Mouse (Mus musculus) megakaryocyte, embryonic 14.5 days (primary cell): ENCODE measurements at regions not wholly inside any gene's neighbourhood (a gene's known extent, or its start where the extent isn't known, plus 50 kb on each side); places are given as distances from the start of the nearest gene placed in this dataset.

ENCODE experiments used
- H3K27me3 ChIP-seq: replicated peaks from 2 replicates; pipeline ENCODE3; 2012; ENCODE audit warnings: inconsistent platforms
- H3K36me3 ChIP-seq: replicated peaks from 2 replicates; pipeline ENCODE3; 2012; ENCODE audit warnings: low read length, inconsistent platforms, mixed read lengths
- H3K4me1 ChIP-seq: 2 replicates; pipeline ENCODE4 v1.6.1; 2012; ENCODE audit warnings: inconsistent platforms
- H3K4me3 ChIP-seq: replicated peaks from 2 replicates; pipeline ENCODE3; 2012; ENCODE audit warnings: moderate library complexity, mild to moderate bottlenecking, inconsistent platforms
- H3K9me3 ChIP-seq: 2 replicates; pipeline ENCODE4 v1.6.1; 2012; ENCODE audit warnings: inconsistent platforms
- FLI1 ChIP-seq: IDR thresholded peaks from 2 replicates; pipeline ENCODE4 v1.6.1; 2012; ENCODE audit warnings: low read length, inconsistent platforms, mixed read lengths
- GATA1 ChIP-seq: IDR thresholded peaks from 3 replicates; pipeline ENCODE4 v1.6.1; 2012; ENCODE audit warnings: mixed read lengths, low read length, inconsistent platforms, borderline replicate concordance

GRCm38 (mm10) chr6:31995977-31996376 lies 54.1 kb upstream of the 1700012A03Rik start:
- no peak overlapping the region for H3K4me3 ChIP-seq
- H3K4me1 ChIP-seq: no peaks in the 10 kb centered on the region
- peaks cover 2% of the 10 kb centered on the region for H3K27me3 ChIP-seq
- no peak for TF ChIP-seq FLI1
- TF ChIP-seq GATA1: no peak
- H3K36me3 ChIP-seq: no peaks in the 10 kb centered on the region
- no peaks in the 10 kb centered on the region for H3K9me3 ChIP-seq

GRCm38 (mm10) chr6:31995249-31995648 lies 54.8 kb upstream of the 1700012A03Rik start:
- Histone ChIP-seq H3K4me3 (no peak overlapping the region), H3K36me3 (no peaks in the 10 kb centered on the region), H3K4me1 (no peaks in the 10 kb centered on the region), H3K27me3 (peaks cover 2% of the 10 kb centered on the region), H3K9me3 (no peaks in the 10 kb centered on the region)
- TF ChIP-seq FLI1 (no peak), GATA1 (no peak)

GRCm38 (mm10) chr6:31985698-31986097 lies 64.3 kb upstream of the 1700012A03Rik start:
- H3K4me1 ChIP-seq: no peaks in the 10 kb centered on the region
- H3K27me3 ChIP-seq: peaks cover 2% of the 10 kb centered on the region
- TF ChIP-seq FLI1 (no peak), GATA1 (no peak)
- no peaks in the 10 kb centered on the region for H3K36me3 ChIP-seq
- H3K4me3 ChIP-seq: no peak overlapping the region
- H3K9me3 ChIP-seq: 0 out of 2 replicates have a peak, but pooled peaks cover 5% of the 10 kb centered on the region

GRCm38 (mm10) chr6:31976705-31977104 lies 73.3 kb upstream of the 1700012A03Rik start:
- TF ChIP-seq GATA1 (no peak), FLI1 (no peak)
- Histone ChIP-seq H3K4me1 (no peaks in the 10 kb centered on the region), H3K27me3 (peaks cover 4% of the 10 kb centered on the region), H3K4me3 (no peak overlapping the region), H3K36me3 (no peaks in the 10 kb centered on the region), H3K9me3 (peaks cover 6% of the 10 kb centered on the region)

- Histone ChIP-seq H3K27me3 (peaks cover 14% of the 10 kb centered on the region), H3K4me3 (no peak overlapping the region), H3K4me1 (0 out of 2 replicates have a peak, but pooled peaks cover 2% of the 10 kb centered on the region), H3K36me3 (no peaks in the 10 kb centered on the region), H3K9me3 (peaks cover 7% of the 10 kb centered on the region; the same call in 1 of the 2 replicates)
- TF ChIP-seq GATA1 (no peak), FLI1 (no peak)
These were observed 102.0 kb upstream of the 1700012A03Rik start for GRCm38 (mm10) chr6:31948063-31948481.

GRCm38 (mm10) chr6:31946572-31946971 lies 103.5 kb upstream of the 1700012A03Rik start:
- TF ChIP-seq GATA1 (no peak), FLI1 (no peak)
- Histone ChIP-seq H3K9me3 (peaks cover 7% of the 10 kb centered on the region; the same call in 1 of the 2 replicates), H3K27me3 (peaks cover 14% of the 10 kb centered on the region), H3K4me1 (0 out of 2 replicates have a peak, but pooled peaks cover 2% of the 10 kb centered on the region), H3K36me3 (no peaks in the 10 kb centered on the region), H3K4me3 (no peak overlapping the region)

GRCm38 (mm10) chr6:31945347-31945746 lies 104.7 kb upstream of the 1700012A03Rik start:
- H3K27me3 ChIP-seq: peaks cover 18% of the 10 kb centered on the region
- H3K4me3 ChIP-seq: no peak overlapping the region
- 0 out of 2 replicates have a peak, but pooled peaks cover 2% of the 10 kb centered on the region for H3K4me1 ChIP-seq
- no peak for TF ChIP-seq GATA1
- no peak for TF ChIP-seq FLI1
- no peaks in the 10 kb centered on the region for H3K36me3 ChIP-seq
- peaks cover 7% of the 10 kb centered on the region; the same call in 1 of the 2 replicates for H3K9me3 ChIP-seq

- TF ChIP-seq FLI1 (no peak), GATA1 (no peak)
- no peaks in the 10 kb centered on the region for H3K36me3 ChIP-seq
- peaks cover 19% of the 10 kb centered on the region for H3K27me3 ChIP-seq
- 0 out of 2 replicates have a peak, but pooled peaks cover 2% of the 10 kb centered on the region for H3K4me1 ChIP-seq
- H3K9me3 ChIP-seq: peaks cover 7% of the 10 kb centered on the region; the same call in 1 of the 2 replicates
- no peak overlapping the region for H3K4me3 ChIP-seq
These were observed 105.5 kb upstream of the 1700012A03Rik start for GRCm38 (mm10) chr6:31944546-31944945.

GRCm38 (mm10) chr6:31942696-31943095 lies 107.3 kb upstream of the 1700012A03Rik start:
- Histone ChIP-seq H3K27me3 (peaks cover 21% of the 10 kb centered on the region), H3K36me3 (no peaks in the 10 kb centered on the region), H3K4me3 (no peak overlapping the region), H3K9me3 (no peaks in the 10 kb centered on the region), H3K4me1 (peaks cover 11% of the 10 kb centered on the region)
- no peak for TF ChIP-seq GATA1
- TF ChIP-seq FLI1: no peak

GRCm38 (mm10) chr6:31938216-31938814 lies 111.7 kb upstream of the 1700012A03Rik start:
- Histone ChIP-seq H3K36me3 (no peaks in the 10 kb centered on the region), H3K4me1 (peaks cover 11% of the 10 kb centered on the region), H3K27me3 (peaks cover 34% of the 10 kb centered on the region), H3K4me3 (peak overlapping the region; percentile 86), H3K9me3 (no peaks in the 10 kb centered on the region)
- no peak for TF ChIP-seq GATA1
- no peak for TF ChIP-seq FLI1

- Histone ChIP-seq H3K27me3 (peaks cover 34% of the 10 kb centered on the region), H3K4me3 (no peak overlapping the region), H3K4me1 (peaks cover 11% of the 10 kb centered on the region), H3K36me3 (no peaks in the 10 kb centered on the region), H3K9me3 (no peaks in the 10 kb centered on the region)
- TF ChIP-seq FLI1 (no peak), GATA1 (no peak)
These were observed 112.9 kb upstream of the 1700012A03Rik start for GRCm38 (mm10) chr6:31937146-31937545.
